Mouse (Mus musculus): ENCODE measurements around the gene Ddhd1. TPM values are rescaled to one million over a fixed set of nuclear protein-coding genes. Genes with fewer than 3 reads are reported as not detected.

Gene Ddhd1
- polyA plus RNA-seq, 1 experiment = 18.2 TPM

GRCm38 (mm10) chr14:45539659-45540468 is 118.1 kb downstream of the Ddhd1 start:
- peak; percentile 35; the same call in 1 of the 2 replicates for TF ChIP-seq CTCF (IDR thresholded peaks at IDR 0.05; ENCODE audit: low read depth, low read length)
- no peak for TF ChIP-seq POLR2A (IDR thresholded peaks at IDR 0.05; ENCODE audit: borderline replicate concordance, low read depth, low read length)
- Histone ChIP-seq H3K4me3 (ENCODE audit: insufficient read depth, low read length) (no peak overlapping the region), H3K4me1 (ENCODE audit: control insufficient read depth, insufficient read depth, low read length) (peaks cover 2% of the 10 kb centered on the region; the same call in 1 of the 2 replicates), H3K27ac (ENCODE audit: insufficient read depth, low read depth, low read length) (no peak overlapping the region)

Other genes with a start within 250 kb of the Ddhd1 start
- 1.5 and 1.7 TPM in 2 replicates for gene Fermt2, start 128.0 kb downstream of the Ddhd1 start, polyA plus RNA-seq (2012; ENCODE audit: insufficient read depth, insufficient read length, missing spikeins)

Data from bone marrow macrophage, adult 2 months (primary cell).